Mouse (Mus musculus) T-helper 2 cell (primary cell): ENCODE measurements at regions not wholly inside any gene's neighbourhood (a gene's known extent, or its start where the extent isn't known, plus 50 kb on each side); places are given as distances from the start of the nearest gene placed in this dataset.

ENCODE experiments used
- in situ Hi-C: fragments of 300-600 bp; cut with MboI, MseI; formaldehyde crosslinking; loops from one replicate; pipeline ENCODE4 v1.15.1; 2025; ENCODE audit warnings: high pct_unique_total_duplicates

DNA sequence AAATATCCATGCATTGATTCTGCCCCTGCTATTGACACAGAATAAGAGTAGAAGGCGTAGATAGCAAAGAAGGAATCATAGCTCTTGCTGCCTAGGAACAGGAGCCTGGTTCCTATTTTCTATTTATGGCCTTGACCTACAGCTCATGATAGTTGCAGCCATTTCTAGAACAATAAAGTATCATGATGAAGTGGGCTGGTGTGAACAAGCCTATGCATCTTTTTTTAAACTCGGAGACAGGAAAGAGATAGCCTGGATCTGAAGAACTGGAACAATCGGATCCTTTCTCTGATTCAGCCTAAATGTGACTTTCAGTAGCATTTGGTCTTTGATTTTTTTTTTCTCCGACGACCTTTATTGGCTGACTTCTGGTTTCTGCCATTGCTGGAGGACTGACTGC is 541.4 kb downstream of the Galc start:
- in situ Hi-C loops, result no loop called here
